In genomic region chr11:48988219-48988618, GRCm38 (mm10) we compare ENCODE assay signal across 17 mouse cellular contexts. TPM values are rescaled to one million over a fixed set of nuclear protein-coding genes. Genes with fewer than 3 reads are reported as not detected.
"Had no signal": no experiment of that assay in that cellular context is flagged by ENCODE, and none has a peak within 500 bp of the region (broad histone marks: within the 10 kb centered on the region; RNA-seq: fewer than 3 reads in every experiment).

No protein-coding gene starts in this region.

RNA-seq across cellular contexts. Expression of gene Gm12185, which starts 3.8 kb away (rescaled TPM):
- total RNA-seq: layer of hippocampus, postnatal 14 days; midbrain, postnatal 0 days had no signal
- polyA plus RNA-seq: kidney, embryonic 16.5 days; limb, embryonic 12.5 days; limb, embryonic 15.5 days; liver, embryonic 11.5 days; liver, postnatal 0 days; lung, embryonic 14.5 days; midbrain, embryonic 11.5 days; midbrain, embryonic 14.5 days; midbrain, postnatal 0 days; neural tube, embryonic 12.5 days; neural tube, embryonic 15.5 days; stomach, embryonic 14.5 days had no signal

RNA-seq across cellular contexts. Expression of gene Tgtp1, which starts 5.8 kb away (rescaled TPM):
- total RNA-seq: left cerebral cortex, postnatal 14 days; left cerebral cortex, postnatal 4 days; midbrain, postnatal 0 days had no signal
- polyA plus RNA-seq: limb, embryonic 12.5 days; neural tube, embryonic 12.5 days; neural tube, embryonic 15.5 days had no signal

RNA-seq across cellular contexts. Expression of gene Olfr56, which starts 9.5 kb away (rescaled TPM):
- total RNA-seq: layer of hippocampus, adult 18-20 months; layer of hippocampus, postnatal 14 days; left cerebral cortex, adult 8-10 months; left cerebral cortex, postnatal 14 days; left cerebral cortex, postnatal 4 days; midbrain, postnatal 0 days had no signal
- polyA plus RNA-seq: kidney, embryonic 16.5 days; limb, embryonic 15.5 days; lung, embryonic 14.5 days; midbrain, embryonic 11.5 days; midbrain, embryonic 14.5 days; midbrain, postnatal 0 days; neural tube, embryonic 12.5 days; neural tube, embryonic 15.5 days; stomach, embryonic 14.5 days had no signal
